ENCODE assay signal across 14 mouse cellular contexts in the genomic region with DNA sequence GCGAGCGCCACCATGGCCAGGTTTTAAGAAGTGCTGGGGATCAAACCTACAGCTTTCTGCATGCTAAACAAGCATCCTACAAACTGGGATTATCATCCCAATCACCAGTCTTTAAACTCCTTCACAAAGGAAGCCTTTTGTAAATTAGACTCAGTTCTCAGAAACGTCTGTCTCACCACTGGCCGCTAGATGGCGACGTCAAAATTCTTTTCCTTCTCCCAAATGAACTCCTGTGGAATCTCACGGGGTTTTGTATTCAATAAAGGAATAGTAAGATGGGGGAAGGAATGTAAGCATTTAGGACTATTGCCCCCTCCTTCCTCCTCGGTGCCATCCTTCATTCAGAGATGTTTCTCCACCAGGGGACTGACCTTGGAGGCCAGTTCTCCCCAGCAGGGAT. TPM values are rescaled to one million over a fixed set of nuclear protein-coding genes. Genes with fewer than 3 reads are reported as not detected.
DNase-seq lines count a peak whose midpoint lies in the region; ATAC-seq and TF ChIP-seq lines count a peak whose summit lies in the region.
"Not testable (repeated sequence)": the region's sequence is repeated elsewhere in the genome, so short reads cannot be mapped to it uniquely, and the experiment has no call there.
"Had no signal": no experiment of that assay in that cellular context is flagged by ENCODE, and none has a peak within 500 bp of the region (broad histone marks: within the 10 kb centered on the region; RNA-seq: fewer than 3 reads in every experiment).

No protein-coding gene starts in this region.

- H3K4me2 ChIP-seq in lung, embryonic 14.5 days = not testable (repeated sequence)

- not testable (repeated sequence) for H3K9ac ChIP-seq in lung, embryonic 14.5 days

- not testable (repeated sequence) for H3K36me3 ChIP-seq in lung, embryonic 14.5 days (ENCODE audit: insufficient read depth)

- not testable (repeated sequence) for H3K4me3 ChIP-seq in lung, embryonic 14.5 days (ENCODE audit: low read depth, low read length)

- H3K27me3 ChIP-seq in lung, embryonic 14.5 days (ENCODE audit: insufficient read depth, low read length) = not testable (repeated sequence)

- not testable (repeated sequence) for H3K4me1 ChIP-seq in lung, embryonic 14.5 days (ENCODE audit: insufficient read depth)

- not testable (repeated sequence) for H3K27ac ChIP-seq in lung, embryonic 14.5 days (ENCODE audit: low read depth)

- DNase-seq in NIH3T3 (ENCODE audit: low read depth) = peak; percentile 76
- peak; percentile 75 to 79 for DNase-seq in cerebellum, postnatal 10 days
- DNase-seq in frontal cortex, postnatal 25 days (ENCODE audit: low spot score in 2 of 2) = peak; percentile 54 to 59
- peak; percentile 22 for DNase-seq in induced T-regulatory cell, adult 2 months (ENCODE audit: low read depth)
- DNase-seq in layer of hippocampus, postnatal 14 days (ENCODE audit: low spot score in 2 of 2) = peak; percentile 61 to 62
- peak; percentile 76 for DNase-seq in lung, embryonic 14.5 days
- peak; percentile 67 for DNase-seq in retina, postnatal 1 day

- not testable (repeated sequence) for ATAC-seq in lung, embryonic 14.5 days (ENCODE audit: insufficient read depth)

- WGBS in lung, embryonic 14.5 days = 7% methylated on average over 8 of the region's 8 CpGs

- TF ChIP-seq CTCF in lung, embryonic 14.5 days (IDR thresholded peaks at IDR 0.05; ENCODE audit: low read depth) = peak; percentile 57

- not testable (repeated sequence) for H3K9me3 ChIP-seq in lung, embryonic 14.5 days (ENCODE audit: low read depth, low read length)

RNA-seq across cellular contexts. Expression of a gene that starts 26.8 kb away (rescaled TPM):
- under 1 TPM in 1 of 2 experiments, not detected in 1; 0.21 TPM for total RNA-seq in layer of hippocampus, postnatal 14 days (2021)
- polyA plus RNA-seq in lung, embryonic 14.5 days (2014; fragmentation: Nextera tagmentation; extraction: Ambion mirVana) = not detected in 2 replicates
- polyA plus RNA-seq: activated CD4-positive, CD25-positive, alpha-beta regulatory T cell, adult 4 months; heart, embryonic 13.5 days; large intestine, adult 2 months; lung, embryonic 15.5 days; myocyte; spleen, adult 2 months; urinary bladder, adult 2 months had no signal

Comparison
In these comparisons a context has a peak if more than half of its experiments do, and no peak if none do; other contexts are left out.
1. DNase-seq: peak in every context shown above with its lines; median percentile 77 in cerebellum, postnatal 10 days; 76 in NIH3T3; 76 in lung, embryonic 14.5 days; 67 in retina, postnatal 1 day; 62 in layer of hippocampus, postnatal 14 days; 56 in frontal cortex, postnatal 25 days; 22 in induced T-regulatory cell, adult 2 months.